Mouse (Mus musculus): ENCODE measurements around the gene Ppm1b.

Ppm1b gene

GRCm38 (mm10) chr17:84957487-84958259 is 1.1 kb downstream of the Ppm1b start:
- DNase-seq (ENCODE audit: low read depth, low spot score): peak; percentile 100

- DNase-seq (ENCODE audit: low read depth, low spot score): peak; percentile 70
These were observed 1.9 kb downstream of the Ppm1b start for GRCm38 (mm10) chr17:84958411-84958911.

DNA sequence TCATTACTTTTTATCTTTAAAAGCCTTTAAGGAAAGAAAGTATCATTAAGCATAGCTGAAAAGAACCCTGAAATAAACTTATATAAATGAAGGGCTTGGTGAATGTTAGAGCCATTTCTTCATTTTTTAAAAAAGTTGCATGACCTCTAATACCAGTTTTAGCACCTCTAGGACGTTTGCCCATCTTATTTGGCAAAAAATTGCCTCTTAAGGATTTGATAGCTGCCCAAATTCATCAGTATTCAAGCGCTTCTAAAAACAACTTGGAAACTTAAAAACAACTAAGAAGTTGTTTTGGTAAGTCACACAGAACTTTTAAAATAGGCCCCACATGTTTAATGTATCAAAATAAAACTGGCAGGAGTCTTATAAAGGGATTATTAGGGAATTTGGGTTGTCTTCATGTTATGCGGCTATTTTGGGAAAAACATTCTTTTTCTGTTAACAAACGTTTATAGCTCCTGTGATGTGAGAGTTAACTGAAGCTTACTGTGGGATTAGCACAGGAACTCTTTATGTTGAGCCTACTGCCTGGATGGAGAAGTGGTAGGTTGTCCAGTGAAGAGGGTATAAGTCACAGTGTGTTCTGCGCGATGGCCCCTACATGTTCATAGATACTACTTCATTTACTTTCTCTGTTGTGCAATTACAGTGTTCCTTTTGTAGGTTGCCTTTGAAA is 2.6 kb downstream of the Ppm1b start:
- peak; percentile 27 for DNase-seq (ENCODE audit: low read depth, low spot score)

DNA sequence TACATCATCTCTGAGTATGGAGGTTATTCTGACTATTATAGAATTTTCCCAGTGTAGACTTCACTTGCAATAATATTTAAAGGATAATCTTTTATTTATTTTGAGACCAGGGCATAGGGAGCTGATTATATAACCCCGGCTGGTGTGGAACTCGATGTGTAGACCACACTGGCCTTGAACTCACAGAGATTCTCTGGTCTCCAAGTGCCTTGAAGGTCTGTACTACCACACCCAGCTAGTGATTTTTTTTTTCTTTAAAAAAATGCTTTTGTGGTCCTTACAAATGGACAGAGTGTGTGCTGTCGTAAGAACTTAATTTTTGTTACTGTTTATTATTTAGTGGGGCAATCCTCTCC is 3.1 kb downstream of the Ppm1b start:
- DNase-seq (ENCODE audit: low read depth, low spot score): no peak

DNA sequence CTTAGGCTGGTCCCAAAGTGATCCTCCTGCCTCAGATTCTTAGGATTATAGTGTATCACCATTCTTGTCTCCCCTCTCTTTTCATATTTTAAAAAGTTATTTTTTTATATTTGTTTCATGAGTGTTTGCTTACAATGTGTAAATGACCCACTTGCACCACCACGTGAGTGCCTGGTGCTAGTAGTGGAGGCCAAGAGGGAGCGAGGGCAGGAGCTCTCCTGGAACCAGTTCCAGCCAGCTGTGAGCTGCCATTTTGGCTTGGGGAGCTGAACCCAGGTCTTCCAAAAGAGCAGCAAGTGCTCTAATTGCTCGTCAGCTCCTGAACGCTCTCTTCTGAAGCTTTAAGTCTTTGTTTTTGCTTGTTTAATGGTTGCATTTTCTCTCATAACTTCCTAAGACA is 3.6 kb downstream of the Ppm1b start:
- no peak for DNase-seq (ENCODE audit: low read depth, low spot score)

GRCm38 (mm10) chr17:84962046-84962445 is 5.5 kb downstream of the Ppm1b start:
- no peak for DNase-seq (ENCODE audit: low read depth, low spot score)

GRCm38 (mm10) chr17:84963651-84964050 is 7.1 kb downstream of the Ppm1b start:
- no peak for DNase-seq (ENCODE audit: low read depth, low spot score)

DNA sequence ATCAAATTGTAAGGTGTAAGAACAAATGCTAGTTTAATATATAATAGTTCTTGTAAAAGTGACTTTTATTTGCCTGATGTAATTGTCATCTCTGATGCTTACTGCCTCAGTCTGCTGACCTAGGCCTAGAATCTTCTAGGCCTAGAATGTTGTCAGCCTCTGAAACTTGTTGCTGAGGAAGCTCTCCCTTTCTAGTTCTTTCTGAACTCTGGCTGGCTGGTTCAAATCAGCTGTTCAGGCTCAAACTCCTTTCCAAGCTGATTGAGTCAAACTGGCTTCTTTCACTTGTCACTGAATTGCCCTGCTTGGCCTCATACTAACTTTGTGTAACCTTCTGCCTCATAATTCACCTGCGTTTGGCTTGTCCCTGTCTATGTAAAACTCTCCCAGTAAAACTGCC is 9.7 kb downstream of the Ppm1b start:
- no peak for DNase-seq (ENCODE audit: low read depth, low spot score)

DNA sequence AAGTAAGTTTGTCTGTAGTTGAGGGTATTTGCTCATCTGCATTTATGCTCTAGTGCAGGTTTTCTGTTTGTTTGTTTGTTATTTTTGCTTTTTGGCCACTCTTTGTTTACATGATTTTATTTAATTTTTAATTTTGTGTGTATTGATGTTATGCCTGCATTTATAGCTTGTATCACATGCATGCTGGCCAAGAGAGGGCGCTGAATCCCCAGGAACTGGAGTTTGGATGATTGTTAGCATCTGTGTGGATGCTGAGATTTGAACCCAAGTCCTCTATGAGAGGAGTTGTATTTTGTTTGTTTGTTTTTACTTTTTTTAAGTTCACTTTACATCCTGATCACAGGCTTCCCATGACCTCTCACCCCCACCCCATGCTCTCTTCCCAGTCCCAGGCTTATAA is 10.5 kb downstream of the Ppm1b start:
- peak; percentile 22 for DNase-seq (ENCODE audit: low read depth, low spot score)

GRCm38 (mm10) chr17:84969916-84970315 is 13.4 kb downstream of the Ppm1b start:
- no peak for DNase-seq (ENCODE audit: low read depth, low spot score)

GRCm38 (mm10) chr17:84981721-84982120 is 25.2 kb downstream of the Ppm1b start:
- peak; percentile 62 for DNase-seq (ENCODE audit: low read depth, low spot score)

DNA sequence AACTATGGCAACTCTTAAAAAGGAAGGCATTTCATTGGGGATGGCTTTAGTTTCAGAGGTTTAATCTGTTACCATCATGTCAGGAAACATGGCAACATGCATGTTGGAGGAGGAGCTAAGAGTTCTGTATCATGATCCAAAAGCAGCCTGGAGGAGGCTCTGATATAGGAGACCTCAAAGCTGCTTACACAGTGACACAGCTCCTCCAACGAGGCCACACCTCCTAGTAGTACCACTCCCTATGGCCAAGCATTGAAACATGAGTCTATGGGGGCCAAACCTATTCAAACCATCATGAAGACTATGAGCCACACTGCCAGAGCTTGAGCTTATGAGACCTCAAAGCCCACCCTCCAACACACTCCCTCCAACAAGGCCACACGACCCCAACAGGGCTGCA is 26.2 kb downstream of the Ppm1b start:
- no peak for DNase-seq (ENCODE audit: low read depth, low spot score)

- DNase-seq (ENCODE audit: low read depth, low spot score): no peak
These were observed 29.8 kb downstream of the Ppm1b start for GRCm38 (mm10) chr17:84986368-84986767.

GRCm38 (mm10) chr17:84987834-84988410 is 31.4 kb downstream of the Ppm1b start:
- no peak for DNase-seq (ENCODE audit: low read depth, low spot score)

GRCm38 (mm10) chr17:84988514-84988913 is 32.0 kb downstream of the Ppm1b start:
- DNase-seq (ENCODE audit: low read depth, low spot score): no peak

DNA sequence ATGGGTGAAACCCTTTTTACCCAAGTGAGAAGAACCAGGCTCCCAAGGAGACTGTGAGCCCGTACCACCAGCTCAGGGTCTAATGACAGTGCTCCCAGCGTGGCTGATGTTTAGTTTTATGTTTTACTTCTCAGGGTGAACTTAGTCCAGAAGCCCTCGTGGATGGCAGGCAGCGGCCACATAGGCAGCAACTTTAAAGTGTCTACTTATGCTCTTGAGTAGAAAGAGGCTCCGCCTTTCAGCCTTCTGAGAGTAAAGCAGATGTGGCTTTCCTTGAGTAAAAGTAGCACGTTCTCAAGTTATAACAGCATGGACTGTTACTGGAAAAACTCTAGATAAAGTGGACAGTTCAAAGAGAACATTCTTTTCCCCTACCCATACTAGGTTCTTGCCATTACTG is 39.3 kb downstream of the Ppm1b start:
- no peak for DNase-seq (ENCODE audit: low read depth, low spot score)

DNA sequence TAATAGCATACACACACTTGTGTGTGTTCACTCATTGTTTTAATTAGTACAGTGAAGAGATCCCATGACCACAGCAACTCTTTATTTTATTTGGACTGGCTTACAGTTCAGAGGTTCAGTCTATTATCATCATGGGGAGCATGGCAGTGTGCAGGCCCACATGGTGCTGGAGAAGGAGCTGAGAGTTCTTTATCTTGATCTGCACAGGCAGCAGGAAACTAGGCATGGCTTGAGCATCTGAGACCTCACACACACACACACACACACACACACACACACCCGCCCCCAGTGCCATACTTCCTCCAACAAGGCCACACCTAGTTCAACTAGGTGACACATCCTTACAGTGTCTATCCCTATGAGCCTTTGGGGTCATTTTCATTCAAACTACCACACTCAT is 41.1 kb downstream of the Ppm1b start:
- peak; percentile 37 for DNase-seq (ENCODE audit: low read depth, low spot score)

- DNase-seq (ENCODE audit: low read depth, low spot score): peak; percentile 80
These were observed 43.1 kb downstream of the Ppm1b start for GRCm38 (mm10) chr17:84999636-85000035.

- DNase-seq (ENCODE audit: low read depth, low spot score): peak; percentile 71
These were observed 56.9 kb downstream of the Ppm1b start for GRCm38 (mm10) chr17:85013485-85013884.

GRCm38 (mm10) chr17:85014632-85015031 is 58.1 kb downstream of the Ppm1b start:
- DNase-seq (ENCODE audit: low read depth, low spot score): no peak

GRCm38 (mm10) chr17:85018344-85018743 is 61.8 kb downstream of the Ppm1b start:
- DNase-seq (ENCODE audit: low read depth, low spot score): no peak

- DNase-seq (ENCODE audit: low read depth, low spot score): peak; percentile 49
These were observed 62.3 kb downstream of the Ppm1b start for GRCm38 (mm10) chr17:85018794-85019193.

GRCm38 (mm10) chr17:85020343-85020742 is 63.8 kb downstream of the Ppm1b start:
- DNase-seq (ENCODE audit: low read depth, low spot score): no peak

Data from A20 (cell line).